Mouse (Mus musculus) neutrophil, adult 5-6 weeks (primary cell): ENCODE results near the gene Lefty2. TPM values are rescaled to one million over a fixed set of nuclear protein-coding genes. Genes with fewer than 3 reads are reported as not detected.
A peak's percentile ranks its signal among the peaks of the same experiment; 100 is the strongest.
"Not testable (repeated sequence)": the region's sequence is repeated elsewhere in the genome, so short reads cannot be mapped to it uniquely, and the experiment has no call there.

Experiments used
- ATAC-seq: fragments of 151-379, 151-347 bp; 2 replicates; pipeline ENCODE4 v1.8.0; 2017; ENCODE audit warnings: mild to moderate bottlenecking, moderate TSS enrichment; ENCODE audit not compliant: insufficient number of reproducible peaks, poor library complexity, low FRiP score, severe bottlenecking; ENCODE audit errors: extremely low read depth
- total RNA-seq: library from RNA; stranded (forward); fragments of 200-1000 nt; gene quantifications from 2 replicates; pipeline ENCODE4 v1.2.3, GENCODE M21; 2017

Lefty2 gene
- total RNA-seq, 1 experiment from 2014 or later: not detected

DNA sequence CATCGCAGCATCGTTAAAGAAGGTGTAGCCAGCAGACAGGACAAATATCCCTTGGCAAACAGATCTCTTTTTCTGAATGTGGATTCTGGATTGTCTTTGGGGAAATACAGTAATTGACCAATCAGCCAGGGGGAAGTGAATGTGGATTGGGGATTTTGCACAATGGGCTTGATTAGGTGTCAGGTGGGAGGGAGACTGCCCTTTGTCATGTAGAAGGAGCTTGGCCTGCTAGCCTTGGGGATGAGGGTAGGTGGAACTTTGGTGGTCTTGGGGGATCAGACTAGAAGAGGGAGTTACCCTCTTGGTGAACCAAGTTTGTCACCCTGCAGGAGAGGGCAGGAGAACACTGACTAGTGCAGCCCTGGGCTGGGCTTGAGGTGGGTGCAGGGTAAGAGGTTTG lies 31.8 kb downstream of the Lefty2 start:
- ATAC-seq: no peak

GRCm38 (mm10) chr1:180926286-180926685 lies 33.4 kb downstream of the Lefty2 start:
- ATAC-seq: peak; percentile 46; the same call in 1 of the 2 replicates

- ATAC-seq: no peak
Measured at GRCm38 (mm10) chr1:180929599-180929998, 36.7 kb downstream of the Lefty2 start.

DNA sequence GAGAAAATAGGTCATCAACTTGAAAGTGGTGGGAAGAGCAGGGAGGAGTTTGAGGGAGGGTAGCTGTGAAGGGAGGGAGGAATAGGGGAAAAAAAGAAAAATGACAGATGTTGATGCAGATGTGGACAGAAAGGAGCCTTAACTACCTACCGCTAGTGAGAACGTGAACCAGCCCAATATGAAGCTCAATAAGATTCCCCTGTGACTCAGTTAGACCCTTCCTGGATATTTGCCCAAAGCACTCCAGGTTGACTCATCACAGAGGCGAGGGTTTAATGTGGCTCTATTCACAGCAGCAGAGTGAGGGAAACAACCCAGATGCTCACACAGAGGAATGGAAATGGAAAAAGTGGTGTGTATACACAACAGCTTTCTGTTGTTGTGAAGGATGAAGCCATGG lies 38.2 kb downstream of the Lefty2 start:
- ATAC-seq: no peak

- ATAC-seq: no peak
Measured at GRCm38 (mm10) chr1:180933659-180934058, 40.8 kb downstream of the Lefty2 start.

- ATAC-seq: no peak
Measured at GRCm38 (mm10) chr1:180934467-180935419, 41.8 kb downstream of the Lefty2 start, which contains the start of gene Lefty1. Gene Lefty1, plus strand, starts transcription at chr1:180935022.

- peak; percentile 42; the same call in 1 of the 2 replicates for ATAC-seq
Measured at GRCm38 (mm10) chr1:180936610-180937398, 43.9 kb downstream of the Lefty2 start.

GRCm38 (mm10) chr1:180937631-180938030 lies 44.7 kb downstream of the Lefty2 start:
- ATAC-seq: not testable (repeated sequence)

DNA sequence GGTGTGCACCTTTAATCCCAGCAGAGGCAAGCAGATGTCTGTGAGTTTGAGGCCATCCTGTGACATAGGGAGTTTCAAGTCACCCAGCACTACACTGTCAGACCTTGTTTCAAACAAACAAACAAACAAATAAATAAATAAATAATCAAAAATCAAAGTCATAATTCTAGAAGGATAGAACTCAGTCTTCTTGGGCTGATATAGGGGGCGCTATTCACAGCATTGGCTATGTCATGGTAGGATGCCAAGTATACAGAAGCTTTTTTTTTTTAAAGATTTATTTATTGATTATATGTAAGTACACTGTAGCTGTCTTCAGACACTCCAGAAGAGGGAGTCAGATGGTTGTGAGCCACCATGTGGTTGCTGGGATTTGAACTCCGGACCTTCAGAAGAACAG lies 45.9 kb downstream of the Lefty2 start:
- not testable (repeated sequence) for ATAC-seq

GRCm38 (mm10) chr1:180940776-180941460 lies 48.0 kb downstream of the Lefty2 start:
- peak; percentile 21; the same call in 1 of the 2 replicates for ATAC-seq

DNA sequence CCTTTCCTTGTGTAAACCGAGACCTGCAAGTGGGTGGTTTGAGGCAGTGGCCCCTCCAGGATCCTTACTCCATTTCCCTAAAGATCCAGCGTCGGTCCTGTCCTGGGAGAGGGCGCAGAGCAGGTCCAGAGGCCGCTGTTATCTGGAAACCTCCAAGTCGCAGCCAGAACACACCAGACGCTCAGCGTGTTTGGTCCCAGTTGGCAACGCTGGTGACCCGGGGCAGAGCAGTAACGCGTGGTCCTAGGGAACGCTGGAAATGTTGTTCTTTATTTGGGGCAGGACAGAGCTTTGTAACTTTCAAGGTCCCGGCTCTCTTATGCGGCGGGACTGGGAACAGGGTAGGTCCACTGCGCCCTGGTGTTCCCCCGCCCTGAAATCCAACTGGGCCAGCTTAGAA lies 48.8 kb downstream of the Lefty2 start:
- ATAC-seq: no peak

GRCm38 (mm10) chr1:180942166-180943031 lies 49.5 kb downstream of the Lefty2 start, which contains the start of gene Tmem63a:
Gene Tmem63a, plus strand, starts transcription at chr1:180942344.
- ATAC-seq: peak; percentile 62

DNA sequence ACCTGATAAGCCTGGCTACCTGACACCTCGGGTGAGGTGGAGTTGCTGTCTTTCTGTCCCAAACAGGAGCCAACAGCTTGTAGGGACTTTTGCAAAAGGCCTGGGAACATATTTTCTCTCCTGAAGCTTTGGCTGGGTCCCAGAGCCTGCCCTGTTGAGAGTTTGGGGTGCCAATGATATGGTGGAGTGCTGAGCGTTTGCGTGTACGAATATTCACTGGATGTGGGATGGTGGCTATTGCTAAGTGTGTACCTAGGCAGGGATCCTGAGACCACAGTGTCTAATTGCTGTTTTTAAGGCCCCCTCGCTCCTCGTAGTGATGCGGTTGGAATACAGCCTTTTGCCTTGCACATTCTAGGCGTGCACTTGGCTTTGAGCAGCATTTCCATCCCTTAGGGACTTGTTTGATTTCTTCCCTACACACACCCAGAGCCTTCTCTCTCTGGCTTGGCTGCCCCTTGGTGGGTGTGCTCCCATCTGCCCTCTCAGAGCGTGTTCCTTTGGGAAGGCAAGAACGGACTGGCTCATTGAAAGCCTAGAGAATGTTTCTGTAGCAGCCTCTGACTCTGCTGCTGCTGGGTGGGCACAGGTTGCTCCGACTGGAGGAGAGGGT lies 50.2 kb downstream of the Lefty2 start:
- ATAC-seq: no peak

- no peak for ATAC-seq
Measured at GRCm38 (mm10) chr1:180943896-180944295, 51.0 kb downstream of the Lefty2 start.

DNA sequence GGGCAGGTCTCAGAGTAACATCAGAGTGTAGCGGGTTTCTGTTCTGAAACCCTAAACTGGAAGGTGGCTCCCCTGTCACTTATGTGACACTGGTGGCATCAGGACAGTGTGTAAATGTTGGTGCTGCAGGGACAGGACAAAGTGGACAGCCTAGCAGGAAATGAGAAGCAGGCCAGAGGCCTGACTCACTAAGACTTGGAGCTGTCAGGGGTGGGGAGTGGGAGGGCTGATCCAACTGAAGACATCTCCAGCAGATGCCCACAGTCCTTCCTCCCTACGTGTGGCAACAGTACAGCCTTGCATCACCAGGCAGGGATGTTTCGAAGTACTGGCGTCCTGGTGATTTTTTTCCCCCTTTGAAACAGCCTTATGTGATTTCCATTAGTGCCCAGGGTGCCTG lies 51.6 kb downstream of the Lefty2 start:
- peak; percentile 13; the same call in 1 of the 2 replicates for ATAC-seq

DNA sequence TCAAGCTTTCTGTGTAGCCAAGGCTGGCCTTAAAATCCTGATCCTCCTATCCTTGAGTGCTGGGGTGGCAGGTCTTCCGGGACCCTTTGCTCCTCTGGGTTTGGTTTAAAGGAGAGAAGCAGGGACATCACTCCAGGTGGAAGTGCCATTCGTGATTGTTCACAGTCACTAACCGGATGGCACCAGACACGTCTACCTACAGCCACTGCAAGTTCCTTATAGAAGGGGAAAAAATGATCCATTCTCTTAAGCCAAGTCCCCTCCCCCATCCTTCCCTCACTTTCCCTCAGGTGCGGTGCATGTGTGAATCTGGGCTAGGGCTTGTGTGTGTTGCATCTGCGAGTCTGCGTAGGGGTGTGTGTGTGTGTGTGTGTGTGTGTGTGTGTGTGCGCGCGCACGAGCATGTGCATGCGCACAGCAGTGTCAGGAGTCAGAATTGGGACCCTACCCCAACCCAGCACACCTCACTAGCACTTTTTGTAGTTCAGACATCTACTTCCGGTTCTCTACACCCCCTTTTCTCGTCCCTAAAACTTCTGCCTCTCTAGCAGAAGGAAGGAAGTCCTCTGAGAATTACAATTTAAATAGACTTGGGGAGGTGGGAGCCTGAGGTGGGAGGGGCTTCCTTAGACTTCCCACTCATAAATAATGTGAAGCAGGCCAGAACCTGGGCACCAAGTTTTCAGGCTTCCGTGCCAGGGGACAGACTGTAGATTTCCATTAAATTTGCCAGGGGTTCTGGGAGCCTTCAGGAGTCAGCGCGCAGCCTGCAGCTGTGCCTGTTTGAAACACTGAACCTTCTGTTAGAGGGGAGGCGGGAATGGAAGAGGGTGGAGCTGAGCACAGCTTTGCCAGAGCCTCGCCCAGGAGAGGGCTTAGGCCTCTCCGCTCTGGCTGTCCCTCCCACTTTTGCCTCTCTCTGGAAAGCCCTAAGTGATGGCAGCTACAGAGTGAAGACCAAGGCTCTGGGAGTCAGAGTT lies 52.4 kb downstream of the Lefty2 start:
- no peak for ATAC-seq

DNA sequence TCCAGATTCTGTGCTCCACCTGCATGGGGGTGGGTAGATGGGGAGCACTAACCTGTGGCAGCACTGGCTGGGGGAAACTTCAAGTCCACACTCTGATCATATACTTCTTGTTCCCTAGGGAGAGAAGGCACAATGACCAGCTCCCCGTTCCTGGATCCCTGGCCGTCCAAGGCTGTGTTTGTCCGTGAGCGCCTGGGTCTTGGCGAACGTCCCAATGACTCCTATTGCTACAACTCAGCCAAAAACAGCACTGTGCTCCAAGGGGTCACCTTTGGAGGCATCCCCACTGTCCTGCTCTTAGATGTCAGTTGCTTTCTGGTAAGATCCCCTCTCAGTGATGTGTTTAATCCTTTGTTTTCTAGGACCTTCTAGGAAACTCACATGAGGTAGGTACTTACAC lies 53.5 kb downstream of the Lefty2 start:
- ATAC-seq: no peak
